Mouse (Mus musculus) embryonic facial prominence, embryonic 11.5 days (tissue): ENCODE measurements at regions not wholly inside any gene's neighbourhood (a gene's known extent, or its start where the extent isn't known, plus 50 kb on each side); places are given as distances from the start of the nearest gene placed in this dataset.
"Not testable (repeated sequence)": the region's sequence is repeated elsewhere in the genome, so short reads cannot be mapped to it uniquely, and the experiment has no call there.

Source experiments
- ATAC-seq: fragments of 200-750 bp; cut with Nextera tagmentation; replicated peaks from 2 replicates; pipeline ENCODE4 v1.8.0; 2017; ENCODE audit warnings: low read depth; ENCODE audit not compliant: insufficient number of reproducible peaks, low FRiP score, low TSS enrichment
- DNase-seq: peaks from one replicate; pipeline ENCODE4 v3.0.0-alpha.2; 2015; ENCODE audit warnings: low spot score
- H3K27ac ChIP-seq: fragments of 300-500 bp; sonication (generic); replicated peaks from 2 replicates; pipeline ENCODE4 v1.5.1; 2014; ENCODE audit warnings: mild to moderate bottlenecking, low read depth, low read length, control low read depth
- H3K27me3 ChIP-seq: fragments of 300-500 bp; sonication (generic); 2 replicates; pipeline ENCODE4 v1.6.1; 2014; ENCODE audit warnings: mild to moderate bottlenecking, low read length, moderate library complexity, mixed read lengths; ENCODE audit not compliant: control insufficient read depth, insufficient read depth
- H3K36me3 ChIP-seq: fragments of 300-500 bp; sonication (generic); replicated peaks from 2 replicates; pipeline ENCODE4 v1.6.1; 2014; ENCODE audit warnings: low read depth, mild to moderate bottlenecking, low read length, moderate library complexity, mixed read lengths; ENCODE audit not compliant: control insufficient read depth, insufficient read depth
- H3K4me1 ChIP-seq: fragments of 300-500 bp; sonication (generic); 2 replicates; pipeline ENCODE4 v1.6.1; 2014; ENCODE audit warnings: low read length, mixed read lengths; ENCODE audit not compliant: control insufficient read depth, insufficient read depth
- H3K4me2 ChIP-seq: fragments of 300-500 bp; sonication (generic); 2 replicates; pipeline ENCODE4 v1.6.1; 2014; ENCODE audit warnings: low read depth, mild to moderate bottlenecking, control low read depth, low read length, moderate library complexity
- H3K4me3 ChIP-seq: fragments of 300-500 bp; sonication (generic); 2 replicates; pipeline ENCODE4 v1.5.1; 2014; ENCODE audit warnings: low read depth, low read length, control low read depth
- H3K9ac ChIP-seq: fragments of 300-500 bp; sonication (generic); replicated peaks from 2 replicates; pipeline ENCODE4 v1.6.1; 2014; ENCODE audit warnings: mild to moderate bottlenecking, control low read depth, low read length
- H3K9me3 ChIP-seq: fragments of 300-500 bp; sonication (generic); replicated peaks from 2 replicates; pipeline ENCODE4 v1.6.1; 2016; ENCODE audit warnings: mild to moderate bottlenecking, low read length, inconsistent platforms, mixed read lengths; ENCODE audit not compliant: control insufficient read depth
- WGBS: fragments of 180-500 bp; shearing (Covaris S2); extraction: QIAGEN DNeasy Blood & Tissue Kit; methylation state at CpG from one replicate; pipeline ENCODE4 v1.1.7; 2014; 5-methylcytosine and 5-hydroxymethylcytosine counted together

- Histone ChIP-seq H3K9me3 (no peaks in the 10 kb centered on the region), H3K4me2 (no peak overlapping the region), H3K27me3 (no peaks in the 10 kb centered on the region), H3K4me3 (no peak overlapping the region), H3K9ac (no peak overlapping the region), H3K27ac (no peak overlapping the region), H3K4me1 (no peaks in the 10 kb centered on the region; the same call in 1 of the 2 replicates), H3K36me3 (no peaks in the 10 kb centered on the region; the same call in 1 of the 2 replicates)
- ATAC-seq: no peak
- no peak for DNase-seq
- 89% methylated on average over 6 of the region's 6 CpGs for WGBS
These were observed 373.5 kb downstream of the Sox9 start for GRCm38 (mm10) chr11:113155515-113155914.

GRCm38 (mm10) chr11:113163941-113164340, 381.9 kb downstream of the Sox9 start:
- no peaks in the 10 kb centered on the region for H3K27me3 ChIP-seq
- no peaks in the 10 kb centered on the region for H3K9me3 ChIP-seq
- no peak overlapping the region for H3K9ac ChIP-seq
- no peak; the same call in 1 of the 2 replicates for ATAC-seq
- H3K4me1 ChIP-seq: peaks cover 9% of the 10 kb centered on the region
- 0 out of 2 replicates have a peak overlapping the region, but pooled peaks have one; percentile 38 for H3K27ac ChIP-seq
- H3K4me3 ChIP-seq: no peak overlapping the region
- H3K36me3 ChIP-seq: no peaks in the 10 kb centered on the region
- no peak overlapping the region; the same call in 1 of the 2 replicates for H3K4me2 ChIP-seq
- DNase-seq: no peak
- WGBS: 10% methylated on average over 3 of the region's 3 CpGs

GRCm38 (mm10) chr11:113164510-113164909, 382.5 kb downstream of the Sox9 start:
- Histone ChIP-seq H3K9me3 (no peaks in the 10 kb centered on the region), H3K36me3 (no peaks in the 10 kb centered on the region), H3K4me2 (peak overlapping the region; percentile 51), H3K27me3 (no peaks in the 10 kb centered on the region), H3K4me1 (peaks cover 9% of the 10 kb centered on the region), H3K9ac (no peak overlapping the region), H3K4me3 (no peak overlapping the region), H3K27ac (no peak overlapping the region)
- ATAC-seq (no peak), DNase-seq (peak; percentile 24)
- 4% methylated on average over 10 of the region's 10 CpGs for WGBS

GRCm38 (mm10) chr11:113165069-113165795, 383.2 kb downstream of the Sox9 start:
- Histone ChIP-seq H3K27ac (no peak overlapping the region), H3K4me3 (0 out of 2 replicates have a peak overlapping the region, but pooled peaks have one; percentile 3), H3K4me2 (peak overlapping the region; percentile 51), H3K9ac (peak overlapping the region; percentile 34; the same call in 1 of the 2 replicates), H3K9me3 (no peaks in the 10 kb centered on the region), H3K36me3 (no peaks in the 10 kb centered on the region), H3K4me1 (peaks cover 9% of the 10 kb centered on the region), H3K27me3 (no peaks in the 10 kb centered on the region)
- WGBS: 3% methylated on average over 23 of the region's 23 CpGs
- DNase-seq (peak; percentile 92), ATAC-seq (peak; percentile 47)

- Histone ChIP-seq H3K4me3 (no peak overlapping the region), H3K4me1 (peaks cover 9% of the 10 kb centered on the region), H3K36me3 (no peaks in the 10 kb centered on the region), H3K27me3 (no peaks in the 10 kb centered on the region), H3K9me3 (no peaks in the 10 kb centered on the region), H3K9ac (no peak overlapping the region), H3K4me2 (no peak overlapping the region), H3K27ac (no peak overlapping the region)
- DNase-seq: no peak
- ATAC-seq: no peak
- 64% methylated on average over 4 of the region's 4 CpGs for WGBS
These were observed 384.5 kb downstream of the Sox9 start for GRCm38 (mm10) chr11:113166517-113166916.

GRCm38 (mm10) chr11:113172497-113173140, 390.6 kb downstream of the Sox9 start:
- Histone ChIP-seq H3K27ac (peak overlapping the region; percentile 85), H3K4me3 (peak overlapping the region; percentile 46), H3K4me1 (no peaks in the 10 kb centered on the region; the same call in 1 of the 2 replicates), H3K36me3 (no peaks in the 10 kb centered on the region), H3K27me3 (no peaks in the 10 kb centered on the region), H3K4me2 (peak overlapping the region; percentile 52), H3K9ac (peak overlapping the region; percentile 60), H3K9me3 (no peaks in the 10 kb centered on the region)
- DNase-seq (peak; percentile 87), ATAC-seq (peak; percentile 31; the same call in 1 of the 2 replicates)
- 18% methylated on average over 15 of the region's 16 CpGs for WGBS

GRCm38 (mm10) chr11:113173317-113173716, 391.3 kb downstream of the Sox9 start:
- not testable (repeated sequence) for H3K27me3 ChIP-seq, H3K36me3 ChIP-seq, H3K4me1 ChIP-seq, H3K9me3 ChIP-seq, ATAC-seq, H3K27ac ChIP-seq, H3K4me3 ChIP-seq, H3K4me2 ChIP-seq, DNase-seq, H3K9ac ChIP-seq
- WGBS: 37% methylated on average over 7 of the region's 12 CpGs

- DNase-seq: peak; percentile 52
These were observed 392.0 kb downstream of the Sox9 start for GRCm38 (mm10) chr11:113174011-113174507.

More at GRCm38 (mm10) chr11:113174011-113174507, 392.0 kb downstream of the Sox9 start:
- H3K4me2 ChIP-seq: no peak overlapping the region
- H3K4me1 ChIP-seq: no peaks in the 10 kb centered on the region; the same call in 1 of the 2 replicates
- ATAC-seq: no peak
- no peaks in the 10 kb centered on the region for H3K27me3 ChIP-seq
- no peak overlapping the region for H3K27ac ChIP-seq
- no peak overlapping the region for H3K4me3 ChIP-seq
- no peak overlapping the region for H3K9ac ChIP-seq
- no peaks in the 10 kb centered on the region for H3K9me3 ChIP-seq
- H3K36me3 ChIP-seq: no peaks in the 10 kb centered on the region
- 77% methylated on average over 5 of the region's 5 CpGs for WGBS
